Mouse (Mus musculus): ENCODE measurements at regions not wholly inside any gene's neighbourhood (a gene's known extent, or its start where the extent isn't known, plus 50 kb on each side); places are given as distances from the start of the nearest gene placed in this dataset.

GRCm38 (mm10) chr4:137216908-137217497 is 60.3 kb upstream of the Wnt4 start:
- DNase-seq (ENCODE audit: low read depth, low spot score) = no peak
- Histone ChIP-seq H3K36me3 (ENCODE audit: control insufficient read depth, insufficient read depth, low read length, poor library complexity, severe bottlenecking) (no peaks in the 10 kb centered on the region), H3K27me3 (ENCODE audit: control insufficient read depth, insufficient read depth, low read length, poor library complexity, severe bottlenecking) (no peaks in the 10 kb centered on the region)

GRCm38 (mm10) chr4:137214573-137214972 is 62.7 kb upstream of the Wnt4 start:
- DNase-seq (ENCODE audit: low read depth, low spot score) = no peak

GRCm38 (mm10) chr4:137212846-137213245 is 64.4 kb upstream of the Wnt4 start:
- Histone ChIP-seq H3K27me3 (ENCODE audit: control insufficient read depth, insufficient read depth, low read length, poor library complexity, severe bottlenecking) (no peaks in the 10 kb centered on the region), H3K36me3 (ENCODE audit: control insufficient read depth, insufficient read depth, low read length, poor library complexity, severe bottlenecking) (no peaks in the 10 kb centered on the region)
- no peak for DNase-seq (ENCODE audit: low read depth, low spot score)

More at GRCm38 (mm10) chr4:137214573-137214972, 62.7 kb upstream of the Wnt4 start:
- Histone ChIP-seq H3K27me3 (ENCODE audit: control insufficient read depth, insufficient read depth, low read length, poor library complexity, severe bottlenecking) (no peaks in the 10 kb centered on the region), H3K36me3 (ENCODE audit: control insufficient read depth, insufficient read depth, low read length, poor library complexity, severe bottlenecking) (no peaks in the 10 kb centered on the region)

GRCm38 (mm10) chr4:137212106-137212505 is 65.2 kb upstream of the Wnt4 start:
- Histone ChIP-seq H3K27me3 (ENCODE audit: control insufficient read depth, insufficient read depth, low read length, poor library complexity, severe bottlenecking) (no peaks in the 10 kb centered on the region), H3K36me3 (ENCODE audit: control insufficient read depth, insufficient read depth, low read length, poor library complexity, severe bottlenecking) (no peaks in the 10 kb centered on the region)
- DNase-seq (ENCODE audit: low read depth, low spot score) = no peak

GRCm38 (mm10) chr4:137211288-137211687 is 66.0 kb upstream of the Wnt4 start:
- no peaks in the 10 kb centered on the region for H3K36me3 ChIP-seq (ENCODE audit: control insufficient read depth, insufficient read depth, low read length, poor library complexity, severe bottlenecking)
- no peaks in the 10 kb centered on the region for H3K27me3 ChIP-seq (ENCODE audit: control insufficient read depth, insufficient read depth, low read length, poor library complexity, severe bottlenecking)
- no peak for DNase-seq (ENCODE audit: low read depth, low spot score)

- Histone ChIP-seq H3K27me3 (ENCODE audit: control insufficient read depth, insufficient read depth, low read length, poor library complexity, severe bottlenecking) (no peaks in the 10 kb centered on the region), H3K36me3 (ENCODE audit: control insufficient read depth, insufficient read depth, low read length, poor library complexity, severe bottlenecking) (no peaks in the 10 kb centered on the region)
- DNase-seq (ENCODE audit: low read depth, low spot score) = no peak
These were observed 66.8 kb upstream of the Wnt4 start for GRCm38 (mm10) chr4:137210525-137210924.

- no peaks in the 10 kb centered on the region for H3K27me3 ChIP-seq (ENCODE audit: control insufficient read depth, insufficient read depth, low read length, poor library complexity, severe bottlenecking)
- no peak for DNase-seq (ENCODE audit: low read depth, low spot score)
- H3K36me3 ChIP-seq (ENCODE audit: control insufficient read depth, insufficient read depth, low read length, poor library complexity, severe bottlenecking) = no peaks in the 10 kb centered on the region
These were observed 76.3 kb upstream of the Wnt4 start for GRCm38 (mm10) chr4:137200968-137201367.

- no peak for DNase-seq (ENCODE audit: low read depth, low spot score)
- no peaks in the 10 kb centered on the region for H3K36me3 ChIP-seq (ENCODE audit: control insufficient read depth, insufficient read depth, low read length, poor library complexity, severe bottlenecking)
- H3K27me3 ChIP-seq (ENCODE audit: control insufficient read depth, insufficient read depth, low read length, poor library complexity, severe bottlenecking) = no peaks in the 10 kb centered on the region
These were observed 76.9 kb upstream of the Wnt4 start for GRCm38 (mm10) chr4:137200426-137200825.

GRCm38 (mm10) chr4:137196491-137196974 is 80.8 kb upstream of the Wnt4 start:
- Histone ChIP-seq H3K27me3 (ENCODE audit: control insufficient read depth, insufficient read depth, low read length, poor library complexity, severe bottlenecking) (no peaks in the 10 kb centered on the region), H3K36me3 (ENCODE audit: control insufficient read depth, insufficient read depth, low read length, poor library complexity, severe bottlenecking) (no peaks in the 10 kb centered on the region)
- DNase-seq (ENCODE audit: low read depth, low spot score) = no peak

- DNase-seq (ENCODE audit: low read depth, low spot score) = no peak
- Histone ChIP-seq H3K27me3 (ENCODE audit: control insufficient read depth, insufficient read depth, low read length, poor library complexity, severe bottlenecking) (no peaks in the 10 kb centered on the region), H3K36me3 (ENCODE audit: control insufficient read depth, insufficient read depth, low read length, poor library complexity, severe bottlenecking) (no peaks in the 10 kb centered on the region)
These were observed 83.2 kb upstream of the Wnt4 start for GRCm38 (mm10) chr4:137194106-137194505.

- no peaks in the 10 kb centered on the region for H3K27me3 ChIP-seq (ENCODE audit: control insufficient read depth, insufficient read depth, low read length, poor library complexity, severe bottlenecking)
- H3K36me3 ChIP-seq (ENCODE audit: control insufficient read depth, insufficient read depth, low read length, poor library complexity, severe bottlenecking) = no peaks in the 10 kb centered on the region
- DNase-seq (ENCODE audit: low read depth, low spot score) = no peak
These were observed 86.7 kb upstream of the Wnt4 start for GRCm38 (mm10) chr4:137190625-137191024.

GRCm38 (mm10) chr4:137189801-137190200 is 87.5 kb upstream of the Wnt4 start:
- no peak for DNase-seq (ENCODE audit: low read depth, low spot score)
- Histone ChIP-seq H3K27me3 (ENCODE audit: control insufficient read depth, insufficient read depth, low read length, poor library complexity, severe bottlenecking) (no peaks in the 10 kb centered on the region), H3K36me3 (ENCODE audit: control insufficient read depth, insufficient read depth, low read length, poor library complexity, severe bottlenecking) (no peaks in the 10 kb centered on the region)

- DNase-seq (ENCODE audit: low read depth, low spot score) = no peak
- H3K27me3 ChIP-seq (ENCODE audit: control insufficient read depth, insufficient read depth, low read length, poor library complexity, severe bottlenecking) = no peaks in the 10 kb centered on the region
- H3K36me3 ChIP-seq (ENCODE audit: control insufficient read depth, insufficient read depth, low read length, poor library complexity, severe bottlenecking) = no peaks in the 10 kb centered on the region
These were observed 88.2 kb upstream of the Wnt4 start for GRCm38 (mm10) chr4:137189058-137189457.

- H3K36me3 ChIP-seq (ENCODE audit: control insufficient read depth, insufficient read depth, low read length, poor library complexity, severe bottlenecking) = no peaks in the 10 kb centered on the region
- no peaks in the 10 kb centered on the region for H3K27me3 ChIP-seq (ENCODE audit: control insufficient read depth, insufficient read depth, low read length, poor library complexity, severe bottlenecking)
- DNase-seq (ENCODE audit: low read depth, low spot score) = no peak
These were observed 89.7 kb upstream of the Wnt4 start for GRCm38 (mm10) chr4:137187592-137187991.

GRCm38 (mm10) chr4:137187051-137187450 is 90.2 kb upstream of the Wnt4 start:
- Histone ChIP-seq H3K27me3 (ENCODE audit: control insufficient read depth, insufficient read depth, low read length, poor library complexity, severe bottlenecking) (no peaks in the 10 kb centered on the region), H3K36me3 (ENCODE audit: control insufficient read depth, insufficient read depth, low read length, poor library complexity, severe bottlenecking) (no peaks in the 10 kb centered on the region)
- DNase-seq (ENCODE audit: low read depth, low spot score) = no peak

- H3K36me3 ChIP-seq (ENCODE audit: control insufficient read depth, insufficient read depth, low read length, poor library complexity, severe bottlenecking) = no peaks in the 10 kb centered on the region
- H3K27me3 ChIP-seq (ENCODE audit: control insufficient read depth, insufficient read depth, low read length, poor library complexity, severe bottlenecking) = no peaks in the 10 kb centered on the region
These were observed 92.3 kb upstream of the Wnt4 start for GRCm38 (mm10) chr4:137185001-137185400.

More at GRCm38 (mm10) chr4:137185001-137185400, 92.3 kb upstream of the Wnt4 start:
- DNase-seq (ENCODE audit: low read depth, low spot score) = no peak
